Mouse (Mus musculus) neural tube, embryonic 12.5 days (tissue): Measurements from ENCODE around the gene Rfng. TPM values are rescaled to one million over a fixed set of nuclear protein-coding genes. Genes with fewer than 3 reads are reported as not detected.
"Not testable (repeated sequence)": the region's sequence is repeated elsewhere in the genome, so short reads cannot be mapped to it uniquely, and the experiment has no call there.

ENCODE experiments used
- ATAC-seq: fragments of 200-750 bp; cut with Nextera tagmentation; 2 replicates; pipeline ENCODE4 v1.8.0; 2017; ENCODE audit warnings: low read depth, mild to moderate bottlenecking, moderate TSS enrichment, moderate library complexity; ENCODE audit not compliant: low FRiP score
- H3K27ac ChIP-seq: fragments of 300-500 bp; sonication (generic); 2 replicates; pipeline ENCODE4 v1.5.1; 2016
- H3K27me3 ChIP-seq: fragments of 300-500 bp; sonication (generic); replicated peaks from 2 replicates; pipeline ENCODE4 v1.6.1; 2016; ENCODE audit warnings: mild to moderate bottlenecking
- H3K36me3 ChIP-seq: fragments of 300-500 bp; sonication (generic); 2 replicates; pipeline ENCODE4 v1.6.1; 2016; ENCODE audit warnings: mild to moderate bottlenecking
- H3K4me1 ChIP-seq: fragments of 300-500 bp; sonication (generic); 2 replicates; pipeline ENCODE4 v1.6.1; 2016
- H3K4me2 ChIP-seq: fragments of 300-500 bp; sonication (generic); replicated peaks from 2 replicates; pipeline ENCODE4 v1.6.1; 2016; ENCODE audit warnings: mild to moderate bottlenecking
- H3K4me3 ChIP-seq: fragments of 300-500 bp; sonication (generic); 2 replicates; pipeline ENCODE4 v1.5.1; 2016
- H3K9ac ChIP-seq: fragments of 300-500 bp; sonication (generic); 2 replicates; pipeline ENCODE4 v1.6.1; 2016; ENCODE audit warnings: mild to moderate bottlenecking
- H3K9me3 ChIP-seq: fragments of 300-500 bp; sonication (generic); 2 replicates; pipeline ENCODE4 v1.6.1; 2016; ENCODE audit warnings: mild to moderate bottlenecking
- WGBS: fragments of 180-500 bp; shearing (Covaris S2); methylation state at CpG from one replicate; pipeline ENCODE4 v1.1.7; 2016; 5-methylcytosine and 5-hydroxymethylcytosine counted together
- polyA plus RNA-seq: library from polyadenylated mRNA; unstranded; fragments of >200 nt; fragmentation: Nextera tagmentation; extraction: Ambion mirVana; gene quantifications from 2 replicates; pipeline ENCODE4 v1.2.1, GENCODE M21; 2016

Rfng gene
- polyA plus RNA-seq, result 77.2 and 81.3 TPM in 2 replicates

- H3K4me3 ChIP-seq, result peak within 1 kb of the TSS; percentile 99
- H3K27me3 ChIP-seq, result peaks cover 4% of the 10 kb centered on the region; the same call in 1 of the 2 replicates
- H3K4me2 ChIP-seq, result peak within 1 kb of the TSS; percentile 99
- peak within 1 kb of the TSS; percentile 93 for H3K9ac ChIP-seq
- no peaks in the 10 kb centered on the region for H3K9me3 ChIP-seq
- peak within 1 kb of the TSS; percentile 66 for H3K27ac ChIP-seq
- H3K36me3 ChIP-seq, result peaks cover 64% of the 10 kb centered on the region
- ATAC-seq, result peak; percentile 74; the same call in 1 of the 2 replicates
- under 1% methylated on average over 105 of the region's 107 CpGs for WGBS
- H3K4me1 ChIP-seq, result peaks cover 20% of the 10 kb centered on the region
These were observed at the start of gene Rfng, which contains the start of gene Gps1 for GRCm38 (mm10) chr11:120784064-120784791. Rfng (minus strand) TSS chr11:120784207. Gps1 (plus strand) TSS chr11:120784272.

DNA sequence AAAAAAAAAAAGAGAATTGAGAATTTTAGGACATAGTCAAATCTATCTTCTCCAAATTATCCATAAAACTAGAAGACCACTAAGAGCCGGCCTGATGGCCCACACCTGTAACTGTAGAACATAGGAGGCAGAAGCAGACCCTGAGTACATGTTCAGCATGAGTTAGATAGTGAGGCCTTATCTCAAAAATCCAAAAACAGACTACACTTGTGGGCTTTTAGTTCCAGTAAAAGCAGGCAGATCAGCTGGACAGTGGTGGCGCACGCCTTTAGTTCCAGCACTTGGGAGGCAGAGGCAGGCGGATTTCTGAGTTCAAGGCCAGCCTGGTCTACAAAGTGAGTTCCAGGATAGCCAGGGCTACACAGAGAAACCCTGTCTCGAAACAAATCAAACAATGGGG lies 49.0 kb upstream of the Rfng start:
- not testable (repeated sequence) for H3K9me3 ChIP-seq, H3K4me3 ChIP-seq, H3K36me3 ChIP-seq, H3K27me3 ChIP-seq, H3K27ac ChIP-seq, H3K4me2 ChIP-seq, H3K9ac ChIP-seq, ATAC-seq
- 94% methylated on average over 5 of the region's 5 CpGs for WGBS
- peaks cover 13% of the 10 kb centered on the region; the same call in 1 of the 2 replicates for H3K4me1 ChIP-seq

- no peak for ATAC-seq
- Histone ChIP-seq H3K27me3 (no peaks in the 10 kb centered on the region), H3K9ac (no peak overlapping the region; the same call in 1 of the 2 replicates), H3K4me1 (peaks cover 13% of the 10 kb centered on the region; the same call in 1 of the 2 replicates), H3K27ac (no peak overlapping the region), H3K9me3 (no peaks in the 10 kb centered on the region), H3K4me2 (no peak overlapping the region), H3K36me3 (no peaks in the 10 kb centered on the region), H3K4me3 (no peak overlapping the region)
- 80% methylated on average over 3 of the region's 3 CpGs for WGBS
These were observed 47.8 kb upstream of the Rfng start for GRCm38 (mm10) chr11:120831659-120832440.

GRCm38 (mm10) chr11:120830686-120831085 lies 46.7 kb upstream of the Rfng start:
- Histone ChIP-seq H3K4me1 (peaks cover 17% of the 10 kb centered on the region), H3K27ac (no peak overlapping the region), H3K27me3 (no peaks in the 10 kb centered on the region), H3K9me3 (no peaks in the 10 kb centered on the region), H3K9ac (no peak overlapping the region), H3K4me3 (no peak overlapping the region), H3K36me3 (no peaks in the 10 kb centered on the region; the same call in 1 of the 2 replicates), H3K4me2 (no peak overlapping the region)
- 82% methylated on average over 12 of the region's 12 CpGs for WGBS
- ATAC-seq, result no peak

DNA sequence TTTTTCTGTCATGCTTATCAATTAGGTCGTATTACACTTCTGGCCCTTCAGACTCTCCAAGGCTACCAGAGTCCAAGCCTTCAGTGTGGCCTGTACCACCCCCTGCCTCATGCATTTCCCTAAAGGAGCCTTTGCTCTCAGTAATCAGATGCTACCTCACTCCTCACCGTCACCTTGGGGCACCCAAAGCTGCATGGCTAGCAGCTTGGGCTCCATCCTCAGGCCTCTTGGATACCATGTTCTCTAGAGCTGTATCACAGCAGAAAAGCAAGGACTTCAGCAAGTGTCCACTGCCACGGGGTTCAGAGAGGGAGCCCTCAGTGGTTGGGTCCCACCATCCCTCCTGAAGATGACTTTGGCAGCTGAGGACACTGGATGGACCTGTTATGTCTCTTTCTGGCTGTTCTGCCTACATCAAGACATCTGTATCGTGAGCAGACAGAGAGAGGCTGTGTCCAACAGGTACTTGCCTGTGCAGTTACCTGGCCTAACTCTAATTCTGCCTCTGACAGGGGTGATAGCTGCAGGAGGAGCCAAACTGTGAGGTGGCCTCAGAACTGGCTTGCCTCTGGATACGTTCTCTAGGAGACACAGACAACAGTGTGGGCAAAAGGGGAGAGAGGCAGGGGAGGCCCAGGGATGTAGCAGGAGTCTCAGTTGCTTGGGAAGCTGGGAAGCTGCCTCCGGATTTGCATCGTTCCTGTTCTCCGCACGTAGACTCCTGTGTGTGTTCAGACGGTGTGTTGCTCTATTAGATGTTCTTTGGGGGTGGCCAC lies 45.9 kb upstream of the Rfng start:
- H3K36me3 ChIP-seq, result no peaks in the 10 kb centered on the region; the same call in 1 of the 2 replicates
- ATAC-seq, result no peak
- 90% methylated on average over 10 of the region's 10 CpGs for WGBS

DNA sequence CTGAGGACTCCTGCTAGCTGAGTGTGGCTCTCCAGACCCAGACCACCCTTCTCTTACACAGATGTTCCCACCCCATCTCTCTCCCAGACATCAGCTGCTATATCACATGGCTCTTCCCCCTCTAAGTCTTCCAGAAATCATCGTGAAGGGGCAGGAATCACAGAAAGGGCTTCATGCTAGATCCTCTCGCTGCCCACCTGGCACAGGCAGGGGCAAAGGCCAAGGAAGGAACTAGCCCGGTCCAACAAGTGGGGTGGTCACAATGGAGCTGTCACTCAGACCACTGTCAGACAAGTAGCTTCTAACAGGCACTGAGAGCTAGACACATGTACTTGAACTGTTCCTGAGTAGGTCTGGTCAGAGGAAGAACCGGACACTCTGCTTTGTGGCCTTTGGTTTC lies 44.4 kb upstream of the Rfng start:
- Histone ChIP-seq H3K4me3 (no peak overlapping the region), H3K27ac (no peak overlapping the region), H3K27me3 (no peaks in the 10 kb centered on the region), H3K4me1 (peaks cover 14% of the 10 kb centered on the region), H3K9ac (no peak overlapping the region), H3K36me3 (no peaks in the 10 kb centered on the region; the same call in 1 of the 2 replicates), H3K9me3 (no peaks in the 10 kb centered on the region), H3K4me2 (no peak overlapping the region)
- WGBS, result 83% methylated on average over 4 of the region's 4 CpGs
- no peak for ATAC-seq

More for the DNA sequence above, 45.9 kb upstream of the Rfng start:
- no peak overlapping the region for H3K27ac ChIP-seq
- H3K9me3 ChIP-seq, result no peaks in the 10 kb centered on the region
- H3K9ac ChIP-seq, result no peak overlapping the region
- H3K4me2 ChIP-seq, result no peak overlapping the region
- no peak overlapping the region for H3K4me3 ChIP-seq
- no peaks in the 10 kb centered on the region for H3K27me3 ChIP-seq
- peaks cover 24% of the 10 kb centered on the region for H3K4me1 ChIP-seq

DNA sequence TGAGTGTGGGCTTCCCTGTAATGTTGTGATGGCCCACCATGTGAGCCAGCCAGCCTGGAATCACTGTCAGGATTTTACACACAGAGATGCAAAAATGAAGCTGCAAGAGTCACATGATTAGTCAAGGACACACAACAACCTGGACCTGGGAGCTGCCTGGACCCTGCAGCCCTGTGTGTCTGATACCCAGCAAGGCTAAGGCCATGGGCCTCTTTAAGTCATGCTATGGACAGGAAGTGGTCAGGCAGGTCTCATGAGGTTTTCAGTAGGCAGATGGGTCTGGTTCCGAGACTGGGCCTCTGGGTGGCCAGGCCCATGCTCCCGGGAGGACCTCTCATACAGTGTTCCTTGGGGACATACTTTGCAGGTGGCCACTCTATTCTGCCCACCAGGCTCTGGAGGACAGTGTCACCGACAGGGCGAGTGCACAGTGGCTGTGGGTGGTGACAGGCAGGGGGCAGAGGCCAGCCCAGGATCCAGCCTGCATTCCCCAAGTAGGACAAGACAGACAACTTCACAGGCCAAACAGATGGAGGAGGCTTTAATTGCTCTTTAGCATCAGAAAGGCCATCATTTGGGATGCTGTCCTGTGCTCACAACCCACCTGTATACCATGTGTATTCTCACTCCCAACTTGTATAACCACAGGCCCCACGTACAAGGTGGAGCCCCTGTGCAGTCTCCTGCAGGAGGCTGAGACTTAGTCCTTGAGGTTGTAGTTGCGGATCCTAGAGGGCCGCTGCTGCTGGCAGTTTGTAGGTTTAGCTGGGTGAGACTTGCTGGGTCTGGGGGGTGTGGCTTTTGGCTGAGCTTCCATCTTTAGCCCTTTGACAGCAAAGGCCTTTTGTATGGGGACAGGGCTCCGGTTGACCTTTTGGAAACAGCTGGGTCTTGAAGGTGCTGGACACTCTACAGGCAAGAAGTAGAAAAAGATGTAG lies 42.3 kb upstream of the Rfng start:
- H3K4me2 ChIP-seq, result no peak overlapping the region
- ATAC-seq, result no peak
- H3K9me3 ChIP-seq, result no peaks in the 10 kb centered on the region
- H3K27me3 ChIP-seq, result no peaks in the 10 kb centered on the region
- H3K27ac ChIP-seq, result peak overlapping the region; percentile 98
- no peak overlapping the region for H3K9ac ChIP-seq
- no peak overlapping the region for H3K4me3 ChIP-seq
- H3K36me3 ChIP-seq, result peaks cover 10% of the 10 kb centered on the region
- 81% methylated on average over 8 of the region's 8 CpGs for WGBS
- H3K4me1 ChIP-seq, result peaks cover 31% of the 10 kb centered on the region

GRCm38 (mm10) chr11:120825289-120825863 lies 41.4 kb upstream of the Rfng start:
- H3K27me3 ChIP-seq, result no peaks in the 10 kb centered on the region
- H3K36me3 ChIP-seq, result peaks cover 19% of the 10 kb centered on the region
- 50% methylated on average over 4 of the region's 4 CpGs for WGBS
- H3K4me3 ChIP-seq, result peak overlapping the region; percentile 86
- peak overlapping the region; percentile 93 for H3K9ac ChIP-seq
- H3K4me2 ChIP-seq, result peak overlapping the region; percentile 97
- H3K9me3 ChIP-seq, result no peaks in the 10 kb centered on the region
- H3K27ac ChIP-seq, result peak overlapping the region; percentile 98
- H3K4me1 ChIP-seq, result peaks cover 39% of the 10 kb centered on the region
- no peak for ATAC-seq

DNA sequence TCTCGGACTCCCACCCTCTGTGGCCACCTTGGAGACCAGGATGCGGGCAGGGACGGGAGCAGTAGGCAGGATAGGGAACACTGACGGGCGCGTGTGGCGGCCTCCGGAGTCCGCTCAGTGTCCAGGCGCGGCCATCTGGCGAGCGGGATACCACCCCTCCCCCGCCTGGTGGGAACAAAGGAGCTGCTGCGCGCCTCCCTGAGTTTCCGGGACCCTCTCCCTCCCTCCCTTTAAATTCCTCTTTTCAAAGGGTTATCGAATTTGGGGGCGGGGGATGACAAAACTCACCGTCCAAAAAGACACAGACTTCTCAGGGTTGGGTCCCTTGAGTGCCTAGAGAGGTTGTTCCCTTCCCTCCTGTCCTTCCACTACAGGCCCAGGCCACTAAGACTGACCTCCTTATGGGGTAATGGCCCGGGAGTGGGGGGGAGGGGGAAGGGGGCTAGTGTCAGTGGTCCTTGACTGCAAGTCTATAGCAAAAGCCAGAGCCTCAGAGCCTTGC lies 40.8 kb upstream of the Rfng start:
- Histone ChIP-seq H3K9ac (peak overlapping the region; percentile 93), H3K4me2 (peak overlapping the region; percentile 97), H3K27ac (peak overlapping the region; percentile 98), H3K9me3 (no peaks in the 10 kb centered on the region), H3K27me3 (no peaks in the 10 kb centered on the region), H3K4me1 (peaks cover 39% of the 10 kb centered on the region), H3K36me3 (peaks cover 25% of the 10 kb centered on the region), H3K4me3 (peak overlapping the region; percentile 86)
- peak; percentile 74 for ATAC-seq
- WGBS, result under 1% methylated on average over 21 of the region's 21 CpGs

GRCm38 (mm10) chr11:120823956-120824786 lies 40.2 kb upstream of the Rfng start, which contains the start of gene Fasn:
Fasn (minus strand) TSS chr11:120824547.
- Histone ChIP-seq H3K4me1 (peaks cover 44% of the 10 kb centered on the region), H3K9me3 (no peaks in the 10 kb centered on the region), H3K36me3 (peaks cover 31% of the 10 kb centered on the region), H3K27me3 (no peaks in the 10 kb centered on the region), H3K9ac (peak within 1 kb of the TSS; percentile 93), H3K27ac (peak within 1 kb of the TSS; percentile 98), H3K4me3 (peak within 1 kb of the TSS; percentile 86), H3K4me2 (peak within 1 kb of the TSS; percentile 97)
- under 1% methylated on average over 109 of the region's 109 CpGs for WGBS
- peak; percentile 90 for ATAC-seq
